Mouse (Mus musculus) midbrain, embryonic 13.5 days (tissue): ENCODE results near the gene Tmem52b. TPM values are rescaled to one million over a fixed set of nuclear protein-coding genes. Genes with fewer than 3 reads are reported as not detected.
A peak's percentile ranks its signal among the peaks of the same experiment; 100 is the strongest.

ENCODE experiments used
- ATAC-seq: fragments of 200-750 bp; cut with Nextera tagmentation; 2 replicates; pipeline ENCODE4 v1.8.0; 2017; ENCODE audit warnings: mild to moderate bottlenecking, moderate TSS enrichment, moderate library complexity
- H3K27ac ChIP-seq: fragments of 300-500 bp; sonication (generic); 2 replicates; pipeline ENCODE4 v1.5.1; 2015; ENCODE audit warnings: inconsistent platforms, mild to moderate bottlenecking, moderate library complexity
- H3K27me3 ChIP-seq: fragments of 300-500 bp; sonication (generic); 2 replicates; pipeline ENCODE4 v1.6.1; 2015; ENCODE audit warnings: mild to moderate bottlenecking, inconsistent platforms
- H3K36me3 ChIP-seq: fragments of 300-500 bp; sonication (generic); 2 replicates; pipeline ENCODE4 v1.6.1; 2015; ENCODE audit warnings: mild to moderate bottlenecking, inconsistent platforms
- H3K4me1 ChIP-seq: fragments of 300-500 bp; sonication (generic); replicated peaks from 2 replicates; pipeline ENCODE4 v1.6.1; 2015; ENCODE audit warnings: inconsistent platforms
- H3K4me2 ChIP-seq: fragments of 300-500 bp; sonication (generic); replicated peaks from 2 replicates; pipeline ENCODE4 v1.6.1; 2015; ENCODE audit warnings: moderate library complexity, mild to moderate bottlenecking, inconsistent platforms
- H3K4me3 ChIP-seq: fragments of 300-500 bp; sonication (generic); replicated peaks from 2 replicates; pipeline ENCODE4 v1.5.1; 2015; ENCODE audit warnings: mild to moderate bottlenecking, inconsistent platforms
- H3K9ac ChIP-seq: fragments of 300-500 bp; sonication (generic); replicated peaks from 2 replicates; pipeline ENCODE4 v1.6.1; 2015; ENCODE audit warnings: mild to moderate bottlenecking, inconsistent platforms
- H3K9me3 ChIP-seq: fragments of 300-500 bp; sonication (generic); 2 replicates; pipeline ENCODE4 v1.6.1; 2016; ENCODE audit warnings: mild to moderate bottlenecking, inconsistent platforms
- WGBS: fragments of 180-500 bp; shearing (Covaris S2); methylation state at CpG from one replicate; pipeline ENCODE4 v1.1.7; 2015; 5-methylcytosine and 5-hydroxymethylcytosine counted together
- polyA plus RNA-seq: library from polyadenylated mRNA; unstranded; fragments of >200 nt; fragmentation: Nextera tagmentation; extraction: Ambion mirVana; gene quantifications from 2 replicates; pipeline ENCODE4 v1.2.1, GENCODE M21; 2015

Tmem52b gene
- polyA plus RNA-seq, 1 experiment from 2014 or later = not detected

GRCm38 (mm10) chr6:129559641-129560027 is 47.3 kb downstream of the Tmem52b start:
- H3K27ac ChIP-seq = no peak overlapping the region
- no peaks in the 10 kb centered on the region for H3K27me3 ChIP-seq
- no peaks in the 10 kb centered on the region for H3K36me3 ChIP-seq
- no peak overlapping the region for H3K9ac ChIP-seq
- H3K4me2 ChIP-seq = no peak overlapping the region
- H3K9me3 ChIP-seq = no peaks in the 10 kb centered on the region
- H3K4me3 ChIP-seq = no peak overlapping the region
- 57% methylated on average over 4 of the region's 4 CpGs for WGBS
- peak; percentile 56 for ATAC-seq
- H3K4me1 ChIP-seq = peaks cover 11% of the 10 kb centered on the region; the same call in 1 of the 2 replicates

- H3K4me1 ChIP-seq = no peaks in the 10 kb centered on the region
- no peak overlapping the region for H3K9ac ChIP-seq
- no peaks in the 10 kb centered on the region for H3K27me3 ChIP-seq
- H3K9me3 ChIP-seq = no peaks in the 10 kb centered on the region
- H3K36me3 ChIP-seq = no peaks in the 10 kb centered on the region
- H3K27ac ChIP-seq = no peak overlapping the region
- ATAC-seq = no peak
- no peak overlapping the region for H3K4me3 ChIP-seq
- 84% methylated on average over 2 of the region's 2 CpGs for whole genome bisulfite sequencing
- H3K4me2 ChIP-seq = no peak overlapping the region
Observed at GRCm38 (mm10) chr6:129565257-129565656, 52.9 kb downstream of the Tmem52b start.

Other genes with a start within 250 kb of the Tmem52b start
- gene Cd69, start 237.1 kb upstream of the Tmem52b start, polyA plus RNA-seq = not detected in 2 replicates
- gene 4922502D21Rik, start 180.8 kb upstream of the Tmem52b start, polyA plus RNA-seq = not detected in 2 replicates
- 0.23 TPM in 1 of 2 replicates, not detected in the other for gene Clec12a, start 169.9 kb upstream of the Tmem52b start, polyA plus RNA-seq
- gene Clec12b, start 126.7 kb upstream of the Tmem52b start, polyA plus RNA-seq = 0.12 TPM in 1 of 2 replicates, not detected in the other
- gene Clec1b, start 115.3 kb upstream of the Tmem52b start, polyA plus RNA-seq = 3.6 and 3.9 TPM in 2 replicates
- gene Clec9a, start 103.7 kb upstream of the Tmem52b start, polyA plus RNA-seq = 0.22 and 0.23 TPM in 2 replicates
- gene Clec1a, start 60.6 kb upstream of the Tmem52b start, polyA plus RNA-seq = 1.7 and 1.8 TPM in 2 replicates
- gene Olr1, start 5.4 kb upstream of the Tmem52b start, polyA plus RNA-seq = not detected in 2 replicates
- 159 and 164 TPM in 2 replicates for gene Gabarapl1, start 20.6 kb downstream of the Tmem52b start, polyA plus RNA-seq
- gene Klre1, start 65.3 kb downstream of the Tmem52b start, polyA plus RNA-seq = not detected in 2 replicates
- gene Klrd1, start 79.2 kb downstream of the Tmem52b start, polyA plus RNA-seq = not detected in 2 replicates
- 0.22 and 0.38 TPM in 2 replicates for gene Klrk1, start 111.3 kb downstream of the Tmem52b start, polyA plus RNA-seq
- gene Klrc3, start 130.8 kb downstream of the Tmem52b start, polyA plus RNA-seq = not detected in 2 replicates
- not detected in 2 replicates for gene Klrc2, start 148.1 kb downstream of the Tmem52b start, polyA plus RNA-seq
- not detected in 2 replicates for gene Klrc1, start 166.4 kb downstream of the Tmem52b start, polyA plus RNA-seq
- not detected in 2 replicates for gene Klri1, start 204.6 kb downstream of the Tmem52b start, polyA plus RNA-seq
- gene Klri2, start 227.9 kb downstream of the Tmem52b start, polyA plus RNA-seq = not detected in 2 replicates